Mouse (Mus musculus) urinary bladder, postnatal 10 days (tissue): Measurements from ENCODE around the gene Polr2b.

ENCODE experiments used
- DNase-seq: peaks from one replicate; pipeline ENCODE4 v3.0.0; 2022; ENCODE audit warnings: low spot score

The Polr2b gene

GRCm38 (mm10) chr5:77363650-77364049 lies 53.7 kb downstream of the Polr2b start:
- no peak for DNase-seq

- DNase-seq: no peak
These were observed 54.6 kb downstream of the Polr2b start for GRCm38 (mm10) chr5:77364443-77365038.

- no peak for DNase-seq
These were observed 56.4 kb downstream of the Polr2b start for GRCm38 (mm10) chr5:77366313-77366712.

GRCm38 (mm10) chr5:77367145-77367544 lies 57.2 kb downstream of the Polr2b start:
- DNase-seq: no peak

- DNase-seq: no peak
These were observed 57.7 kb downstream of the Polr2b start for GRCm38 (mm10) chr5:77367682-77368081.

GRCm38 (mm10) chr5:77368194-77368593 lies 58.2 kb downstream of the Polr2b start:
- no peak for DNase-seq

GRCm38 (mm10) chr5:77369394-77369793 lies 59.4 kb downstream of the Polr2b start:
- DNase-seq: no peak

GRCm38 (mm10) chr5:77370378-77370892 lies 60.5 kb downstream of the Polr2b start:
- no peak for DNase-seq

- DNase-seq: no peak
These were observed 62.3 kb downstream of the Polr2b start for GRCm38 (mm10) chr5:77372242-77372641.

GRCm38 (mm10) chr5:77372778-77373177 lies 62.8 kb downstream of the Polr2b start:
- DNase-seq: no peak

GRCm38 (mm10) chr5:77374945-77375344 lies 65.0 kb downstream of the Polr2b start:
- DNase-seq: no peak

- DNase-seq: no peak
These were observed 65.6 kb downstream of the Polr2b start for GRCm38 (mm10) chr5:77375546-77375945.

GRCm38 (mm10) chr5:77378027-77378426 lies 68.1 kb downstream of the Polr2b start:
- no peak for DNase-seq

GRCm38 (mm10) chr5:77379434-77380135 lies 69.6 kb downstream of the Polr2b start:
- DNase-seq: no peak

GRCm38 (mm10) chr5:77380321-77380901 lies 70.5 kb downstream of the Polr2b start:
- no peak for DNase-seq

GRCm38 (mm10) chr5:77381283-77381682 lies 71.3 kb downstream of the Polr2b start:
- no peak for DNase-seq

GRCm38 (mm10) chr5:77381686-77382085 lies 71.7 kb downstream of the Polr2b start:
- no peak for DNase-seq

GRCm38 (mm10) chr5:77383799-77384554 lies 74.0 kb downstream of the Polr2b start:
- DNase-seq: no peak

- no peak for DNase-seq
These were observed 74.8 kb downstream of the Polr2b start for GRCm38 (mm10) chr5:77384724-77385123.

GRCm38 (mm10) chr5:77385221-77385620 lies 75.3 kb downstream of the Polr2b start:
- DNase-seq: no peak

GRCm38 (mm10) chr5:77385900-77386595 lies 76.1 kb downstream of the Polr2b start:
- no peak for DNase-seq
